Mouse (Mus musculus): Measurements from ENCODE around the gene Atxn1. TPM values are rescaled to one million over a fixed set of nuclear protein-coding genes. Genes with fewer than 3 reads are reported as not detected.
A peak's percentile ranks its signal among the peaks of the same experiment; 100 is the strongest.

Atxn1 gene
- total RNA-seq, 2 experiments from 2014 or later = 117 to 121 TPM

DNA sequence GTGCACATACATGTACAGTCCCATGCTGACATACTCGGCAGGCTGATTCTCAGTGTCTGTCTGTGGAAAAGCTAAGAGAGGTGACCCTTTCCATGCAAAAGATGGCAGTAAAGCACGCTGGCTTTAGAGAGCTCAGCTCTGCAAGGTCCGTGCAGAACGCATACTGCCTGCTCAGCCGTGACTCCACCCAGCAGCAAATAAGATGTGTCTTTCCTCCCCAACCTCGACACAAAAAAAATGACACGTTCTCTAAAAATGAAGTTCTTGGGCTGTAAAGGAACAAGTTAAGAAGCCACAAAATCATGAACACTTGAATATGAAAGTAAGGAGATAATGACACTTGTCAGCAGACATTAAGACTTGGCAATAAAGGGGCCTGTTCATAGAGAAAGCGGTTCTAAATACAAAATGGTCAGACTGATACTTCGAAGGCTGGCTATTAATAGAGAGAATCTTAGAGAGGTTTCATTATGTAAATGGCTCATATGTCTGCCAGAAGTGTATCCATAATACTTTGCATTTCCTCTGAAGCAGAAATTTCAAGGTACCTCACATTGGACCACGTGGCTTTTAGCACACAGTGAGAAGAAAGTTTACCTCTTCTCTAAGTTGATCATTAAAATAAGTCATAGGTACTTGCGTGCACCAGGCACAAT, 132.0 kb downstream of the Atxn1 start:
- DNase-seq (ENCODE audit: low spot score in 2 of 2) = no peak

DNA sequence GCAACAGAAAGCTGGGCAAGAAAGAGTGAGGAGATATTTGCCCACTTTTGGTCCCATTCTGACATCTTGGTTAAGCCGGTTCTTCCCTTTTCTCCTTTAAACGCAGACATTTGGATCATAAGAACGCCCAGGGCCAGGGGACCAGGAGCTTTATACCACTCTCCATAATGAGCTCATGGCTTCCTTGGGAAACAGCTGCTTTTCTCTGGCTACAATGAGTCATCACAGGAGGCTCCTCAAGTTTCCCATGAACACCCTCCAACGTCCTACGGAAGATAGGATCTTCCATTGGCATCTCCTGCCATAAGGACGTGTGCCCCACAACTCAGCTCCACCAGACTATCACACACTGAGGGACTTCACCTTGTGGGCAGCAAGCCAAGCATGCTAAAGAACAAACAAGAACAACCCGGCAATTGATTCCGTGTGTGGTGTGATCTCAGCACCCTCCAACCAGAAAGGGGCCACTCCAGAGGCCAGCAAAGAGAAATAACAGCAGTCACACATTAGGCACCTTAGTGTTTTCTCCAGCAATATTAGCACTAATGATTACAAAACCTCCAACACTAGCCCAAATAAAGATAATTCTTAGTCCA, 135.4 kb downstream of the Atxn1 start:
- no peak for DNase-seq (ENCODE audit: low spot score in 2 of 2)

DNA sequence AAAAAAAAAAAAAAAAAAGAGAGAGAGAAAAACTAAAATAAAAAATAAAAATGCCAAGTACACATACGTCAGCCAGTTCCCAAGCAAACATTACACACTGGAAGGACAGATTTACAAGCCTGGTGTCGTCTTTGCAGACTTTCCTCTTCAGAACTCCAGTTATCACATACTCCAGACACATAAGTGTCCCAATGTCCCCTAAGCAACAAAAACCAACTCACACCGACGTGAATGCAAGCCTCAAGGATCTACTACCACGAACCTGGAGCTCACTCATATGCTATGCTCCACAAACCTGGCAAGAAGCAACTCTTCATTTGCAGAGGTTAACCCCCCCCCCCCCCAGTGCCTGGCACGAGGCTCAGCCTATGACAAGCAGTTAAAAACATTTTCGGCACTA, 136.8 kb downstream of the Atxn1 start:
- DNase-seq (ENCODE audit: low spot score in 2 of 2) = no peak

DNA sequence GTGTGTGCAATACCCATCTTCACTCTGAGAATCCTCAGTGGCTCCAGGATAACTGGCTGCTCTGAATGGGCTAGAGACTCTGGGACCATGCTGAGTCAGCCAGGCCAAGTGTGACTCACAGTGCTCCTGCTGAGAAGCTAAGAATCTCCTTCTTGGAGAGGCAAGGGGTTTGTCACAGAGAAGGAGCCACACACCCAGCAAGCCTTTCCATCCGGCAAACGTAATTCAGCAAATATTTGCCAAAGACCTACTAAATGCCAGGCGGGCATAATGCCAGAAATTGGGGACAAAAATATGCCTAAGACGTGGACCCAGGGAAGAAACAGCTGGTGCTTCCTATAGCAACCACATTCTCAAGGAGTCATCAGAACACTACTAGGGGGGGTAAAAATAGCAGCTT, 137.2 kb downstream of the Atxn1 start:
- peak in 1 of 2 experiments; percentile 39 for DNase-seq (ENCODE audit: low spot score in 2 of 2)

DNA sequence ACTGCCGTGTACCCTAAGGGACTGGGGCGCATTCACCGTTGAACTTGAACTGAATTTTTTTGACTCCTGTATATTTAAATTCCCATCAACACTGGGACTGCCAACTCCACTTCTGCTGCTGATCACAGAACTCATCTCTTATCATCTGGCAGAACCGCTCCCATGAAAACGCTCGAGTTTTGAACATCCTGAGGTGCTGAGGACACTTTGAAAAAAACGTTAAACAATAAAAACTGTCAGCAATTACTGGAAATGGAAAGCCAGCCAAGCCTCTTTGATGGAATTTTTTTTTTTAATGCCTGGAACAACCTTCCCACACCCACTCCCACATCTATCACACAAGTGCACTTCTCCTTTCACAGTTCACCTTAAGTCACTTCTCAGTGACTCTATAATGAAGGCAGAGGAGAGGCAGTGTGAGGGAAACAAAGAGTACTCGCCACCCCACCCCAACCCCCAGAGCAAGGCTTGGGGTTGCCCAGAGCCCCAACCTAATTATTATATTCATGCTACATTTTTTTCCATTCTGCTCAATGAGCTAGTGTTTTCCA, 137.7 kb downstream of the Atxn1 start:
- no peak for DNase-seq (ENCODE audit: low spot score in 2 of 2)

DNA sequence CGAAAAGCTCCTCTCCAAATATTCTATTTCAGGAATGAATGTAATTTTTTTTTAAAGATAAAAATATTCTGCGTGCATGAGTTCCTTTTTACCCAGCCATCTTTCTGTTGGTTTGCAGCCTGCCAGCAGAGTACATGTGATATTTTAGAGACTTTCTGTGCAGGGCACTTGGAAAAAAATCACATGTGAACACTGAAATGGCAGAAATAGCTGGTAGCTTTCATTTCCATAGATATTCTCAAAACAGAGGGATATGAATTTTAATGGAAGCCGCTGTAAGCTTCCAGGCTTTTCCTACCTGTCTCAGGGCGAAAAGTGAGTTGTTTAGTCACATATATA, 142.3 kb downstream of the Atxn1 start:
- DNase-seq (ENCODE audit: low spot score in 2 of 2) = no peak

DNA sequence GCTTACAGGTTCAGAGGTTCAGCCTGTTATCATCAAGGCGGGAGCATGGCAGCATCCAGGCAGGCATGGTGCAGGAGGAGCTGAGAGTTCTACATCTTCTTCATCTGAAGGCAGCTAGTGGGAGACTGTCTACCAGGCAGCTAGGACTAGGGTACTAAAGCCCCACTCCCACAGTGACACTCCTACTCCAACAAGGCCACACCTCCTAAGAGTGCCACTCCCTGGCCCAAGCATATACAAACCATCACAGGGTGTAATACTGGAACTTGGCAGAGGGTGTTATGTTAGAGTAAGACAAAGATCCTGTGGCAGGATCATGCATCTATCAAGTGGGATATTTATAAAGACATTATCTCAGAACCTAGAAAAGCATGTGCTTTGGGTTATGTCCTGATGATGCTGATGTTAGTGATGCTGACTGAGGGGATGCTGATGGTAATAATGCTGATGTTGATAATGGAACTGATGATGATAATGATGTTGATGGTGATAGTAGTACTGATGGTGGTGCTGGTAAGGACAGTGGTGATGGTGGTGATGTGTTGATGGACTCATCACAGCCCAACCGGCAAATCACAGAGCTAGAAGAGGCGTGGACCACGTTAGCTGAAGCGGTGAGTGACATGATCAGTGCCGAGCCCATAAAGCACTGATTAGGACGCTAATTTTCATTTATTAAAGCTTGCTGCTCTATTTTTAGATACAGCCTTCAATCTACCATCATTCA, 142.9 kb downstream of the Atxn1 start:
- DNase-seq (ENCODE audit: low spot score in 2 of 2) = no peak

DNA sequence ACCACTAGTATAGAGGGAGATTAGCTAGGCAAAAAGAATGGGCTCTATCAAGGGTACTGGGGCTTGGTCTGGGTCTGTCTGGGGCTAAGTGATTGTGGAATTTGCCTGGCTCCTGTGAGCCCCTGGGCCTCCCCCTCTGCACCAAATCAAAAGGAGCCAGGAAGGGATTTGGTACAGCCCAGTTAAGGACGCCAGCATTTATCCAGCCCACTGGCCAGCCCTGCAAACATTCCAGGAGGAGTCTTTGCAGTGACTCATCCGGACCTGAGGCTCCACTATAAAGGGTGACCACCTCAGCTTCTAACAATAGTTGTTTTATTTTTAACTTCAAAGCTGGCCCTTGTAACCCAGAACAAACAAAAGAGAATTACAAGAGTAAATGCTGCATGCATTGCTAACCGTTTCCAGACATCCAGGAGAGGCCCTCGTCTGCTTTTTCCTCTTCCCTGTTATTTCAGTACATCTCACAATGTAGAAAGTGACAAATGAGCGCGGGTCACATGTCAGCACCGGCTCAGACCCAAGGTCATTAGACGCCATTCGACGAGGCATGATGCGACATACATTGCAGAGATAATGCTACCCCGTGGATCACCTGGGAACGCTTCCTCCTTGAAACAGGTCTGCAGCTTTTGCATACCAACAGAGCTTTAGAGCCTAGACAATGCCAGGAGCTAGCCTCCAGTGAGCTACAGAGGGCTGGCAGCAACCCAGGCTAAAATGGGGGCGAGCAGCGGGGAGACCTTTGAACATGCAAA, 144.2 kb downstream of the Atxn1 start:
- no peak for DNase-seq (ENCODE audit: low spot score in 2 of 2)

DNA sequence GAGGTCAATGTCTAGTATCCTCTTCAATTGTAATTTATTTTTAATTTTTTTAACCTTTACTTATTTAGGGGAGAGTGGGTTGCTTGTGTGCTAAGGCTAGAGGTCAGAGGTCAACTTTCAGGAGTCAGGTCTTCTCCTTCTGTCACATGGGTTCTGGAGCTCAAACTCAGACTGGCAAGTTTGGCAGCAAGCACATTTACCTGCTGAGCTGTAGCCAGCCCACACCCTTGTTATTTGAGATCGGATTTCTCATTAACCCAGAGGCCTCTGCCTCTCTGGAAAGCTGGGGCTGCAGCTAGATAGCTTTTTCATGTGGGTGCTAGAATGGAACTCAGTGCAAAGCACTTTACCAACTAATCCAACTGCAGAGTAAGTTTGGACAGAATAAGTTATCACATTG, 148.1 kb downstream of the Atxn1 start:
- DNase-seq (ENCODE audit: low spot score in 2 of 2) = no peak

DNA sequence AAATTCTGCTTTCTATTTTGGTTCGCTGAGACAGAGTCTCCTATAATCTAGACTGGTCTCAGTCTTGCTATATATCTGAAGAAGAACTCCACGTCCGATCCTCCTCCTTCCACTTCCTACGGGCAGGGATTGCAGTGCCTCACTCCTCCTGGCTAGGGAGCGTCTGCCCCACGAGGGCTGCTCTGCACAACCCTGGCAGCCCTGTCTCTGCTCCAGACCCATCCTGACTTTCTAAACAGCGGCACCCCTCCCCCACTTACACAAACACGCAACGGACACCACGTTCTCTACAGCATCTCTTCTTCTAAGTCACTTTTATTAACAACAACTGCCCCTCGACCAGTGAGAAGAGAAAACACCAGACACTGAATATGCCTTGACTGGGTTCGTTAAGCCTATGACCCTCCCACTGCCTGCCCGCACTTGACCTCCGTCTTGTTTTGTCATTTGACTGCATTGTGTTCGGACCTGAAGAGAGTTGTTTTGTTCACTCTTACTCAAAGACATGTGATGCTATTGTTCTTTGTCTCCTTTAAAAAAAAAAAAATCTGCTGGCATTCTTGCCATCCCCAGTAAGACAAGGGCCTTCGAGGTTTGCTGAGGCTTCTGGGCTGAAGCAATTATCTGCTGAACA, 154.9 kb downstream of the Atxn1 start:
- DNase-seq (ENCODE audit: low spot score in 2 of 2) = no peak

DNA sequence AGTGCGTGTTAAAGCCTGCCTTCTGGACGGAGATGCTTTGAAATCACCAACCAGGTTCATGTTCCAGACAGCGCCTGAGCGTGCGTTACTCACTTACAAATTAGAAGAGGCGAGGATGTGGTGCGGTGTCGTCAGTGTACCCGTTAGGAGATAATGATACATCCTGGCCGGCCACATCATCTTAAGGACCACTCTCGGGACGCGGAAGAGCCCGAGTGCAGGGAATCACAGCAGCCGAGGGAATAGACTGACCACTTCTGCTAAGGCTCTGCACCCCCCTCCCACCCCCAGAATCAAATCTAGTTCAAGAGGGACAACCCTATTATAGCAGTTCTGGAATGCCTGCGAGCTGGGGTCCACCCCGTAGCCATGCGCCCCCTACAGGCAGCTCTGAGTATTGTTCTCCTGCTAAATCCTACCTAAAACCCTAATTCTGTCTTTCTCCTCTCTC, 157.2 kb downstream of the Atxn1 start:
- peak; percentile 48 to 83 for DNase-seq (ENCODE audit: low spot score in 2 of 2)

DNA sequence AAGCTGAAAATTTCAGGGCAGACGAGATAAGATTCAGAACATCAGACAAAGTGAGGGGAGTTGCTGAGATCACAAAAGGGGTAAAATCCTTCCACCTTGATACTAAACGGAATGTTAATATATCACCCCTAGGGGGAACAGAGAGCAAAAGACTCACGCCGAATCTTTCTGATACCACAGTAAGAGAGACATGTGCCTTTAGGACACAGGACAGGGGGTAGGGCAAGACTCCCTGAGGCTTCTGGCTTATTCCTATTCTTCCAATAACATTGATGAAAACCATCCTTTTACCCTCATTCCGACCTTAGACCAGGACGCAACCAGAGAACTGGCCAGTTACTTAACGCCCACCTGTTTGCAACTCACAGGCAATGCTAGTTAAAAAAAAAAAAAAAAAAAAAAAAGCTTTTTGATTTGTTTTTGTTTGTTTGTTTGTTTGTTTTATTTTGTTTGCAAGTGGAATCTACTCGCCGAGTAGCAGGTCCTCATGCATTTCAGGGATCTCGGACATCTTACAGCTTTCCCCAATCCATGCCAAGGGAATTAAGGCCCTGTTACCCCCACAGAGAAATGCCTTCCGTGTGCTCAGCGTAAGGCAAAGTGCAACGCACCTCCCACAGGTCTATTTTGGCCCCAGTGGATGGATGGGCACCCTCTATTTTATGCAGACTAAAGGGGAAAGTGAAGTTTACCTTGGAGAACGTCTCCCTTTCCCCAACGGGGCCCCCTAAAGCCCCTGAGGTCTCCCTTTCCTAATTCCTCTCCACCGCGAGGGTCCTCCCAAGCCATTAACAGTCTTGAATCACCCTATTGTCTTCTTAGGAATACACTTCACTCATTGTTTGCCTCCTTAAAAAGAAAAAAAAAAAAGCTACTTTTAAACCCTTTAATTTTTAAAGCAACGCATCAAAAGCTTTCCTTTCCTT, 157.9 kb downstream of the Atxn1 start:
- no peak for DNase-seq (ENCODE audit: low spot score in 2 of 2)

DNA sequence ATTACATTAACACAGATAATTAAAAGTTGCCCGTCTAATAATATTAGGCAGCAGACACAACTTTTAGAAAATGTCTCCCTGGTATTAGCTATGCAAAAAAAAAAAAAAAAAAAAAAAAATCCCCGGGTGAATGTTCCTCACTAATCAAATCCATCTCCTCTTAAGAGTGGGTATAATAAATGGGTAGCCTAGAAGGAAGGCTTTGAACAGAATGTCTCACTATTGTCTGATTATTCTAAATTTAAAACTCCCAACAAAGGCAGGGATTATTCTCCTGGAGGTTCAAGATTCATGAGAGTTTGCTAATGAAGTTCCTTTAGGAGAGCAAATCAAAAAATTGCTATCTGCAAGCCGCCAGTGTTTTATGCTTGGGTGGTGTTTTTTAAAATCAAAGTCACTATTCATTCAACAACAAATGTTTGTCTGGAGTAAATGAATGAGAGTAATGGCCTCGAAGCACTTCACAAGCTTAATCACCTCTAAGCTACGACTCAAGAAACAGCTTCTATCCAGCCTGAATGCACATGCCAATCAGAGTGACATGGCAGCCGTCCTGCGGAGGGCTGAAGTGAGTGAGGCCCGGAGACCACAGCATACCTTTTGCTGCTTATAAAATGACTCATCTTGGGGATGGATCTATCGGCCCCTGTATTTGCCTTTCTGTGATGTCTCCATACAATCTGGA, 158.8 kb downstream of the Atxn1 start:
- DNase-seq (ENCODE audit: low spot score in 2 of 2) = no peak

DNA sequence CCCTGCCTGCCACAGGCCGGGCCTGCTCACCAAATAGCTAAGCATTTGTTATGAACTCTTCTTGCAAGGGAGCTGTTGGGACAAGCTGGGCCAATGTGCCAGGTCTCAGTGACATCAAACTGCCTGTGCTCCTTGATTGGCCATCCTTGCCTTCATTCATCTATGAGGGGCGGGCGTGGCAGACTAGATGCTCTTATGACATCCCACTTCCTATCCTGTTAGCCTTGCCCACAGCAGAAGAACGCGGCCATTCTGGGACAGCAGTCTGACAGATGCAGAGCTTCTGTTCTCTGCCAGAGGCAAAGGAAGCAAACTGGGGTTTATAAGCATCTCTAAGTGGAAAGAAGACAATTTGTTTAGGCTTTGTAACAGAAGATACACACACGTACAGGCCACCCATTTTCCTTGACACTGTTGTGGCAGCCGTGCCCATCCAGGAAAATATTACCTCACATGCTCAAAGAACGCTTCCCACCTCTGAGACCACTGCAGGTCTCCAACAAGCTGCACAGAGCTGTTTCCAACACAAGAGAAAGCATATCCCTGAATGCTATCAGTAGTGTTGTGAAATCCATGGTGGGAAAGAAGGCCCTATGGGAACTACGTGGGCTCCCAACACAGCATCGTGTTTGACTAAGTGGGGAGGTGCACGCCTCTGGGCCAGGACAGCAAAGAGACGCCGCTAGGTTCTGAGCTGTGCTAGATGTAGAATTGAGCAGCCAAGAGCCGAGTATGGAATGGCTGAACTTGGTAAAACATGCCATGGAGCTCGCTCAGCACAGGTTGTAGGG, 162.0 kb downstream of the Atxn1 start:
- no peak for DNase-seq (ENCODE audit: low spot score in 2 of 2)

DNA sequence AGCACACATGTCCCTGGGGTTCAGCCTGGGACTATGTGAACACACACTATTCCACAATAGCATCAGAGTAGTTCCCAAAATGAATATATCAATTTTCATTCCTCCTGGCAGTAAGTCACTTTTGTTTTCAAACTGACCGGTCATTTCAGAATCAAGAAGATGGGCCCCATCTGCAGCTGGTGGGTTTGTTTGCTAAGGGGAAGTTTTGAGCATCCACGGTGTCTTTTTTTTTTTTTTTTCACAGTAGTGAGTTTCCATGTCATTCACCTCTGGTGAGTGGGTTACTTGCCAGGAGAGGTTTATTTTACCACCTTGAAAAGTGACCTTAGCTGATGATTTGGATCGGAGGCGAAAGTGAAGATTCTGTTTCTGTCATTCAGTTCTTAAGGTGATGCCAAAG, 166.6 kb downstream of the Atxn1 start:
- no peak for DNase-seq (ENCODE audit: low spot score in 2 of 2)

DNA sequence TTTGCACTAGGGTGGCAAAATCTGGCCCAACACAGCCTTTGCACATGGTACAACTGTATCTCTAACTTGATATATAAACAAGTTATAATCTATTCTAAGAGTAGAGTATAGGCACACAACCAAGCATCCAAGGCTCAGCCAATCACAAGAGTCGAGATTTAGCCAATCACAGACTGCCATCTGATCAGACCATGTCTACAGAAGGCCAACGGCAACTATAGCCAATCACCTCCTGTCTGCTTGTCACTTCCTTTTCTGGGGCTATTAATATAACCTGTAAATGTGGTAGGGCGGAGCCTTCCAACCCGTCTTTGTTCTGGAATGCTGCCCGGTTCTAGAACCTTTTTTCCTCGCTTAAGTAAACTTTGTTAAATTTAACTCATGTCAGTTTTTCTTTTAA, 167.1 kb downstream of the Atxn1 start:
- DNase-seq (ENCODE audit: low spot score in 2 of 2) = no peak

DNA sequence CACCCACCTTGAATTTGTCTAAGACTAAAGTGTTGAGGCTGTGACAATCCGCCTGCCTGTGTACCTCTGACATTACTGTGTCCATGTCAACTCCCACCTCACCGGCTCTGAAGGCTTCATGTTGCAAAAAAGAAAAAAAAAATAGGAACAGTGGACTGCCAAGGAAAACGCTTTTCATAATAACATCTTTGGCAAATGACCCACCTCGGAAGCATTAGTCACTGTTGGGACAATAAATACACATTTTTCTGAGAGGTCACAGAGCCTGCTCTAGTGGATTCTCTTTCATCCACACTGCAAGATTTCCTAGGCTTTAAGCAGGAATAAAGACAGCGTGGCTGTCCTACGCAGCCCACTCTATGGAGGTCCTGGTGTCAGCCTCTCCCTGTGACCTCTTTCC, 168.5 kb downstream of the Atxn1 start:
- DNase-seq (ENCODE audit: low spot score in 2 of 2) = no peak

DNA sequence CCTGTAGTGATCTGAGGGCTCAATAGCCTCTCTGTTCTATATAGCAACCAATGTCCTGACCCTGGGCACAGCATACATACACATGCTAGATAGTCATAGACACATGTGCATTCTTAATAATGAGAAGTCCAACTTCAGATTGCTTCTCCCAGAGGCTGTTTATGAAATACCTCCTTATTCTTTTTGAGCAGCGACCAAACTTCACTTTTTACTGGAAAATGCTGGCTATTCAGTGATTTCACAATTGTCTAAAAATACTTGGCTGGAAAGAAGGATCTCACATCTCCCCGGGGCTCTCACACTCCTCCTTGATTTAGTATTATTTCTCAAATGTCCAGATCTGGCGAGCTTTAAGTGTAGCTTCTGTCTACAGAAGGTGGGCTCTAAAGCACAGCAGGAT, 171.0 kb downstream of the Atxn1 start:
- DNase-seq (ENCODE audit: low spot score in 2 of 2) = no peak

DNA sequence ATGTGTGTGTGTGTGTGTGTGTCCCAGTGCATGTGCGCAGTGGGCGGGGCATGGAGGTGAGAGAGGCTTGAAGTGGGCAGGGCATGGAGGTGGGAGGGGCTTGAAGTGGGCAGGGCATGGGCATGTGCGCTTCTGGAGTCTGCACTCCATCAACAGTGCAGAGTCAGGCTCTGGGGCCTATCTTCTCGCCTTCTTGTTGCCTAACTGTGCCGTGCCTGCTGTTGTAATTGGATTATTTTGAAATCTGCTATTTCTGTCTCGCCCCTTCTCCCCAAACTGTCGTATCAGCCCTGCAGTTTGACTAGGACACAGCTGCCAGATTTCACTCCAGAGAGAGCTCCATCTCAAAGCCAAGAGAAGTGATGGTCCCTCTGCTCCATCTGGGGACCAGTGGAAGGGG, 178.4 kb downstream of the Atxn1 start:
- DNase-seq (ENCODE audit: low spot score in 2 of 2) = peak; percentile 33 to 70

Measured in layer of hippocampus, adult 18-20 months (tissue).